Mouse (Mus musculus) adrenal gland, postnatal 4 days (tissue): ENCODE data around the gene Ccdc167. TPM values are rescaled to one million over a fixed set of nuclear protein-coding genes. Genes with fewer than 3 reads are reported as not detected.
"Not testable (repeated sequence)": the region's sequence is repeated elsewhere in the genome, so short reads cannot be mapped to it uniquely, and the experiment has no call there.

Experiments
- DNase-seq, 2 experiments: peaks; one replicate each; pipeline ENCODE4 v3.0.0; 2021 to 2022; ENCODE audit warnings: low spot score in 2 of 2, mixed read lengths in 2 of 2
- total RNA-seq, 2 experiments: library from RNA; stranded (reverse); gene quantifications; 2 replicates each; pipeline ENCODE4 v1.2.3; 2021

Gene Ccdc167
- total RNA-seq, 2 experiments from 2014 or later = 18.2 to 19.3 TPM

DNA sequence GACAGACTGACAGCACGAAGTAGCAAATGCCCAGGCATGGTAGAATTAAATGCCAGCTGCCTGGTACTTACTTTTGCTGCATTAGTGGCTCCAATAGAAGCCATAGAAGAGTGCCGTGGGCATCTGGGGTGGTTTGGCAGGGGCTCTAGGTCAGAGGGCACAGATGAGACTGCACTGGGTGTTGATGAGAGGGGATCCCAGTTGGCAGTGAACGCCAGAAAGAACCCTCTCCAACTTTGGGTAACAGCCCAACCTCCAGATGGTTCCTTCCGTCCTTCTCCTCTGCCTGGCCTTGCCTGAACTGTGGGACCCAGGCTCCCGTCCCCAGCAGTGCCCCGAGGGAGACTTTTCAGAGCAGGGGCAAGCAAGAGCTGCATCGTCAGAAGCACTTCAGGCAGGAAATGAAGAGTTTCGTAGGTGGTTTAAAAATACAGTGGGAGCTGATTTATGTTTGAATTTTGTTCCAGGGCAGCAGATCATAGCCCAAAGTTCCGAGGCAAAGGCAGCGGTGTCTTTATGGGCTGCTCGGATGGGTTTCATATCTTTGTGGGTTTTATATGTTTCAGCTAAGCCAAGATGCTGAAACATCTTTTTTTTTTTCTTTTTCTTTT, 4.0 kb upstream of the Ccdc167 start:
- no peak for DNase-seq

DNA sequence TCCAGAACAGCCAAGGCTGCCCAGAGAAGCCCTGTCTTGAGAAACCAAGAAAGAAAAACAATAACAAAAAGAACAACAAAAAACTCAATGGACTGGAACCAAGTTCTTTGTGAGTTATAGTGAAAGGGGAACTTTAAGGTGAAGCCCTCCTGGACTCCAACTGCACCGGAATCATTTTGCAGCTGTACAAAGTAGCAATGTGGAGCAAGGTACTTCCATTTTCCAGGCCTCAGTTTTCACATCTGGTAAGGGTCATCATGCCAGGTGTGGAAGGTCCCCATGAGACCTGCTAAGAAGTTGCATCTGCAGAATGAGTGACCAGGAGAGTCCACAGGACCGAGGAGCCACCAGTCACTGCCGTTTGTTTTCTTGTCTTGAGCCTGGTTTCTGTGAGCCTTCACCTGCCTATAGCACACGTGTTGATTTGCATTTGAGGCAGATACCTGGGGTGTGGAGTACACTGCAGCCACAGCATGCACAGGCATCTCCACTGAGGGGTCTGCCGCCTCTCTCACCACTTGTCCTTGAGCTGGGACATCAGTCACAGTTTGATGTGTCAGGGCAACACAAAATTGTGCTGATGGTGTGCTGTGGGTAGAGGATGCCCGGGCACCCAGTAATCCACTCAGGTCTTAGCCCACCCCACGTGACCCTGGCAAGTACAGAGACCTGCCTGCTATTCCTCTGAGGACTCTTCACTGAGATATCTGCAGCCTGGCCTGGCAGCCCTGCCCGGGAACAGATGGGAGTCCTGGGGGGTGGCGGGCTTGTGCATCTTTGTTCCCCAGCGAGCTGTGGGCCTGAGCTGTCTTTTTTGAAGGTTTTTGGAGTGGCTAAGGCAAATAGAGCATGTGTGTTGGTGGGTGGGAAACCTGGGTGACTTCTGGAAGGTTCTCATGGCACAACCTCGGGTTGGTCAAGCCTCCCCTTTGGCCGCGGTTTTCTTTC, 3.1 kb upstream of the Ccdc167 start:
- no peak for DNase-seq

DNA sequence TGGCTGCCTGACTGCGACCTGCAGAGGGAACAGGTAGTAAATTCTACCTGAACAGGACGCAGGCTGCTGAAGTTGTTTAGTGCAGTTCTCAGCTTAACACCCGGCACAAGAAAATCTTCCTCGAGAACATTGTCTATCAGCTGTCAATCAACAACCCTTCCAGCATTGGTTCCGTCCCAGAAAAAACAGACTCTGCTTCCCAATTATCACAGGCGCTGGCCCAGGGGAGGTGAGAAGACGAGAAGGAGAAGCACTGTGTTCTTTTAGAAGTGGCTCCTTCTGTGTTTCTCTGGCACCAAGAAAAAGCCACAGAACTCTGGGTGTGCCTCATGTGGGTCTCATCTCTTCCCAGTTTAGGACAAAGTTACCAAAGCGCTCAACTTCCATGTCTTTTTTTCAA, 1.8 kb upstream of the Ccdc167 start:
- no peak for DNase-seq

DNA sequence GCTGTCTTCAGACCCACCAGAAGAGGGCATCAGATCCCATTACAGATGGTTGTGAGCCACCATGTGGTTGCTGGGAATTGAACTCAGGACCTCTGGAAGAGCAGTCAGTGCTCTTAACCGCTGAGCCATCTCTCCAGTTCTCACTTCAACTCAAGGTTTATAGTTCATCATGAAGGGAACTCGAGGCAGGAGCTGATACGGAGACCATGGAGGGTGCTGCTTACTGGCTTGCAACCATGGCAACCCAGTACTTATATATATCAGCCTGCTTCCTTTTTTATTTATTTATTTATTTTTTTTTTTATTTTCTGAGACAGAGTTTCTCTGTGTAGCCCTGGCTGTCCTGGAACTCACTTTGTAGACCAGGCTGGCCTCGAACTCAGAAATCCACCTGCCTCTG, 3.1 kb downstream of the Ccdc167 start:
- DNase-seq = not testable (repeated sequence)

DNA sequence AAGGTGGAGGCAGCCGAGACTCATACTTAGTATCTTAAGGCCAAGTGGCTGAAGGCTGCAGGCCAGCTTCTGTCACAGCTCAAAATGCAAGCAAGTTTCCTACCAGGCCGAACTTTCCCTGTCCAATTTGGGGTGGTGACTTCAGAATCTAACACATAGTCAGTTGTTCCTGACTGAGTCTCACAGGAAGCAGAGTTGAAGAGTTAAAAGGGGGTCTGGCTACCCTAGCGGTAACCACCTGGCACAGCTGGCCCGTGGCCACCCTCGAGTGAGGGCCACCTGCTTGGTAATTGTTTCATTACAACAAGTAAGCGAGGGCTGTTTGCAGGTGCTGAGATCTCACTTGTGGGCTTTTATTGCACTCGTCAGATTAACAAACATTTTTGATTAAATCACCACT, 4.3 kb downstream of the Ccdc167 start:
- DNase-seq = no peak

DNA sequence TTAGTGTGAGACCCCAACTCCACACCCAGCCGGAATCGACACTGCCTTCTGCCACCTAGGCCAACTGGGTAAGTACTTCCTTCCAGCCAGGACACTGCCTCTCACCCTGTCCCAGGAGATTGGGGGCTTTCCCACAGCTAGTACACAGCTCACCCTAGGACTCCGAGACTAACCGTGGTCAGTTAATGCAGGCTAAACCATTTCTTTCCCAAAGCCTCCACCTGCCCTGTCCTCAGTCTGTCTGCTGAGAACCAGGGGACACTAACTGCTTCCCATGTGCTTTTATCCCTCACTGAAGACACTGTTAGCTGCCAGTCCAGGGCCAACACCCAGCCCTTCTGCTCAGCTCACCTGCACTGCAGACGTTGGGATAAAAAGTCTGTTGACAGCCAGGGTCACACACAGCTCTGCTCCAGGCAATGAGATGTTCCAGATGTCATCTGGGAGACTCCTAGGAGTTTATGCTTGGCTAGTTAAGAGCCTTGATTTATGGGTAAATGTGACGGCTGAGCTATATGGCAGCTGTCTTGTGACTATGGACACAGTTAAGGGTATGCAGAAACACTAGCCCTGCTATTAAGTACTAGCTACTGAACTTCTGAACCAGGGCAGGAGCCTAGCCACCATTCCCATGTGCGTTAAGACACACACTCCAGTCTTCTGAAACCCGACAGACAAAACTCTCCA, 5.0 kb downstream of the Ccdc167 start:
- DNase-seq = no peak

DNA sequence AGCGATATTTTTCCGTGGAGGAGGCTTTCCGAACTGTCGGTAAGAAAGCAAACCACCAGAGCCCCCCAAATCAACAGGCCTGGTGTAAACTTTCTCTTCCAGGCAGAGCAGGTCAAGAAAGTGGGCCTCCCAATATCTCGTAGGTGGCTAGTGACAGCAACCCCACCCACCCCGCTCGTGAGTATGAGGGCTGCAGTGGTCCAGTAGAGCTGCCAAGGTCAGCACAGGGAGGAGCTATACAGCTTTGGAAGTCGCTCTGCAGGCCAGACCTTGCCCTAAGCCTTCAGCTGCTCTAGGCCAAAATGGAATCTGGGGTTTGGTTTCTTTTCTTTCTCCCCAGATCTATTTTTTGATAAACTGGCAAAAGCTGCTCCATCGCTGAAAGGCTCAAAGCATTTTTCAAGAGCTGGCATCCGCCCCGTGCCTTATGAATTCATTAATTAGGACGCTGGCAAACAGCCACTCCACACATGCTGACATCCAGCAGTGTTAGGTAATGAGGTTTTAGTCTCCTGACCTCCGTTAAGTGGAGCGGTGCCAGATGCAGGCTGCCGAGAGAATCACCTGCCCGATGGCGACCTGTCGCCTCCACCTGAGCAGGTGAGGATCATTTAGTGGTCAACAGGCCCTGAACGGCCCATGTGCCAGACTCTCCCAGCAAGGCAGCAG, 5.6 kb downstream of the Ccdc167 start:
- DNase-seq = no peak

DNA sequence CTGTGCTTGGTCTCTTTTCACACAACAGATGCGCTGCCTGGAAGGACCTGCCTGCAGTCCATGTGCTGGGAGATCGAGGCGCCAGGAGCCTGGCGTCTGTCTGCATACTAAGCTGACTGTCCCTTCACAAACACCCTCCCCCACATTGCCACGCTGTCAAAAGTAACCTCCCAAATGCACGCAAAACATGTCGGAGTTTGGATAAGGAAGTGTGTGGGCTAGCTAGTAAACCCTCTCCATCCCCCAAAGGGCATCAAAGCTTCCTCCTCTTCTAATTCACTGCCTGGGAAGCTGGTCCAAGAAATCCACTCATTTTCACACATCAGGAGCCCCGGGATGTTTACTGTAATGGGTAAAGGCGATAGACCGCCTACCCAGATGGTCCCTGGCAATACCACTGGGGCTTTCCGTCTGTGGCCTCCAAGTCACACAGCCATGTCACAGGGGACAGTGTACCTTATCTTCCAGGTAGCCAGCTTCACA, 6.2 kb downstream of the Ccdc167 start:
- no peak for DNase-seq

DNA sequence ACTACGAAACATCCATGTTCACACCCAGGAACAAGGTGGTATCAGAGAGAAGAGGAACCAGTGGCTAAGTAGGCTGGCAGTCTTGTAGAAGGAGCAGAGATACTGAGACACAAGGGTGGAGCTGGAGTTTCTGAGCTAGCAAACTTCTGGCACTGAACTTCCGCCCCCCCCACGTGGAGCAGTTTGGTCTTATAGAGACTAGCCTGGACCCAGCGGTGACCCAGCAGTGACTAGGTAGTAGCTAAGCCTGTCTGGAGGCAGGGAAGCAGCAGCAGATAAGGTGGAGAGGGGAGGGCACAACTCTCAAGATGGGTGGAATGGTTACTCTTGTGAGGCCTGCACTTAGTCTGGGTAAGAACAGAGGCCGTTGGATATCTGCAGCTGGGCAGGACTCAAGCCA, 8.1 kb downstream of the Ccdc167 start:
- no peak for DNase-seq

DNA sequence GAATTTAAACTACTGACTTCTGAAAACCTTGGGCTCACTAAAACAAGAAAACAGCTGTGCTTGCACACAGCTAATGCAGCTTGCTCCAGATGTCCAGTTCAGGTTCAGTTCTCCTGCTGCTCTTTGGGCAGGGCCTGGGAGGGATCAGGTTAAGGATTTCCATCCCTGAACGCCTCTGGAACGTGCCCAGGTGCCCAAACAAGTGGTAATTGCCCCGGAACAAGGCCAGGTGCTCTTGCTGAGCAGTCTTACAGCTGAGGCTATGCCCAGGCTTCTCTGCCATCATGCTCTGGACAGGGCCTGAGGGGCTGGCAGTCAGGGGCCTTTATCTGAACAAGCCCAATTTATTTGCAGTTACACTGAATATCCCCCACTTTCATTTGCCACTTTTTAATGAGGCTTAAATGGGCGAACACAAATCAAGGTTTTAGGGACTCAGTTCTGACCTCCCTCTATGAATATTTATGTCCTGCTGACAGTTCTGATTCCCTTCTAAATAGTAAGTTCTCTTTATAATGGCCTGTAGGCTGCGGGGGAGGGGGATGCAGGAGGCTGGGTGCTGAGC, 9.8 kb downstream of the Ccdc167 start:
- no peak for DNase-seq

DNA sequence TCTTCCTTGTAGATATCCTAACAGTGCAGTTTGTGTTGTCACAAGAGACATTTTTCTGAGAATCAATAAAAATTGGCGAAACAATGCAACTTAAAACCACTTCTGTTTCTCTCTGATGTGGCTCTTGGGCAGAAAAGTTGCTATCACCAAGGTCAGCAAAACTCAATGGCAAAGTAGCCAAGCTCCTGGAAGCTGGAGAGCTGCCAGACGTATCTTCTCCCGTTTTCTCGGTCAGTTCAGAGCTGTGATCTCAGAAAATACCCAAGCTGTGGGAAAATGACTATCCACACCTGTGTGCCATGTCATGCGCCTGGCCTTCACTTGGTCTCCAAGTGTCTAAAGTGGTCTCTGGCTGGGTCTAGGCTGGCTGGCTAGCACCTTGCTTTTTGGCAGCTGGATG, 11.0 kb downstream of the Ccdc167 start:
- DNase-seq = no peak

DNA sequence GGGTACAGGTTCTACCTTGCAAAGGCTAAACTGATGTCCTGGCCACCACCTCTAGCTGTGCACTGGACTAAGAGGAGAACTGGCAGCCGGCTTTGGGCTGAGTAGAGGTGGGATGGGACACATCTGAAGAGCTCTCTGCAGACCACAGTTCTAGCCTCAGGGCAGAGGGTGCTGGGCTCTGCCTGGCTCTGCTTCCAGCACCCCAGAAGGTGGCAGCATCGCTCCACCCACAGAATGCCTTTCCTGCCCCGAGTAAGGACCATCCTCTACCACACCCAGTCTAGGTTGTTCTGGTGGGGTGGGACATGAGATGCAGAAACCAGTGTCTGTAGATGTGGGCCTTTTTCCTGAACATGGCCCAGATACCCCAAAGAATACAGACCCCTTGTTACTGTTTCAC, 12.1 kb downstream of the Ccdc167 start:
- no peak for DNase-seq

DNA sequence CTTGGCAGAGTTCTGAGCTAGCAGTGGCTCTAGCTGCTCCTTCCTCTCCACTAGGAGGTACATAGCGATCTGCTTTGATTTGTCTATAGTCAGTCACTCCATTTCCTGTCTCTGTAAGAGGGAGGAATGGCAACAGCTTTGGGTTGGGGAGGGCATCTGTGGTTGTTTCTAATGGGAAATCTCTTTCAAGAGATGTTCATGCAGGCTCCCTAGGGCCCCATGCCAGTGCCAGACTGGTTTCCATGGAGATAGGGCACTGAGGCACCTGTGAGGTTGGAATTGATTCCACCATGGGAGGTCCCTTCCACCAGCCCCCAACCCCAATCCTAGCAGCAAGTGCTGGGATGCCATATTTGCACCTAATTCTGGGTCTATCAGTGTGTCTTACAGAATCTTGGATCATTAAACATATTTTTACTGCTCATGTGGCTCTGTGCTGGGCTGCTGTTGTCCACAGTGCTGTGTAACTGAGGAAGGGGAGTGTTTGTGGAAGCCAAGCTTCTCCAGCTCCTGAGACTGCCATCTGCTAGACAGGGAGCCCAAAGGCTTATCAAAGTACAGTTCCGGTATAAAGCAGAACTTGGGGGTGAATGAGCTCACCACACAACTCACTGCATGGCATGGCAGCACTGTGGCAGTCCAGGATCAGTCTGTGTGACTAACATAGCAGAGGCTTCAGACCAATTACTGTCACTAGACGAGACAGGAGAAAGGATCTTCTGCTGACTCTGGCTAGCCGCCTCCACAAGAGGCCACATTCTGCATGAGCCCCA, 13.7 kb downstream of the Ccdc167 start:
- DNase-seq = no peak

DNA sequence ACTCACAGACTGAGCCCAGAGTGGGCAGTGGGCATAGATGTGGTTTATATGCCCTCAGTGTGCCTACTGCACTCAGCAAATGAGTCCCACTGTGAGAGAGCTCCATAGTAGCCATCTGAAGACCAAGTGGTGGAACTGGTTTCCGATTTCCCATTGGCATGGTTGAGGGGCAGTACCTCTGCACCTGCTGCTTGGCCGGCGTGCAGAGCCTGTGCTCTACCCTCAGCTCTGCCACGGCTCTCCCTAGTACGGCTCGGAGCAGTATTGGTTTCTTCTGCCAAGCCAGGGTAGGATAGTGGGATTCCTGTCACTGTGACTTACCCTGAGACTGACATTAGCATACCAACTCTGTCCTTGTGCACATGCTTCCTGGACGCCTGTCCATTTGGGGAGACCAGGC, 16.3 kb downstream of the Ccdc167 start:
- no peak for DNase-seq

DNA sequence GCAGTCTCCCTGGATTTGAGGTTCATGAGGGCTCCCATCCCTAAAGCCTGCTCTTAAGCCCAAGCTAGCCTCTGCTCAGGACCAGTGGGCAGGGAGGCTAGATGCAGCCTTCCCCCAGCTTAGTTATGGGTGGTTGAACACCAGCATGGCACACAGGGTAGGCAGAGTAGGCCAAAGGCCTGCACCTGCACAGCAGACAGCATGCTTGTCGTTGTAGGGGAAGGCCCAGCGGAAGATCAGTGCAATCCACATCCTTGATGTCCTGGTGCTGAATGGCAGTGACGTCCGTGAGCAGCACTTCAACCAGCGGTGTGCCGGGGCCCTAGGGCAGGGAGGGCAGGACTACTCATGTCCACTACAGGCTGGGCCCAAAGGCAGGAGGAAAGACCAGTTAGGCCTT, 18.4 kb downstream of the Ccdc167 start:
- DNase-seq = no peak

DNA sequence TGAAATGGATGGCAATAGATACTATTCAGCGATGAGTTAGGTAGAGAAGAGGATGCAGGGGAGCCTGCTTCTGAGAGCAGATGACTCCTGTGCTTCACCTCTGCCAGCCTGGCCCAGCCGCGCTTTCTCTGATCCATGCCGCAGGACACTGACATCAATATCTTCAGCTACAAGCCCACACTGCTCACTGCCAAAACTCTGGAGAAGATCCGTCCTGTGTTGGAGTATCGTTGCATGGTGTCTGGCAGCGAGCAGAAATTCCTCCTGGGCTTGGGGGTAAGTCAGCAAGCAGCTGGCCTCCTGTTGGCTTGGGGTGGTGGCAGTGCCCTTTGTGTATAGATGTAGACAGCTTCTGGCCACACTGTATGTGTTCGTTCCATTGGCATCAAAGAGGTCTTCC, 19.9 kb downstream of the Ccdc167 start:
- DNase-seq = no peak

DNA sequence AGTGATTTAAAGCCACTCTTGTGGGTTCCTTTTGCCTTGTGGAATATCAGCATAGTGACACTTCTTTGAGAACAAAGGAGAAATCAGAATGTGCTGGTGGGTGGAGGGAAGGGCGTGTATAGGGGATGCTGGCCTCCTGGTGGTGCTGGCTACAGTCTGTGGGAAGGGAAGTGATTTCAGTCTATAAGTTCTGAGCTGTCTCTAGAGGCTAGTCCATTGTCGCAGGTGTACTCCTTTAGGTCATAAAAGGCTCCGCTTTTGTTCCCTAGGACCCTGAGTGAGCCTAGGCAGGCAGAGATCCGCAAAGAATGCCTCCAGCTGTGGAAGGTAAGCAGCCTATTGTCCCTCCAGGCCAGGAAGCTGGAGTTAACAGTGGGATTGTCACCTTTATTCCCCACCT, 22.3 kb downstream of the Ccdc167 start:
- DNase-seq = no peak

DNA sequence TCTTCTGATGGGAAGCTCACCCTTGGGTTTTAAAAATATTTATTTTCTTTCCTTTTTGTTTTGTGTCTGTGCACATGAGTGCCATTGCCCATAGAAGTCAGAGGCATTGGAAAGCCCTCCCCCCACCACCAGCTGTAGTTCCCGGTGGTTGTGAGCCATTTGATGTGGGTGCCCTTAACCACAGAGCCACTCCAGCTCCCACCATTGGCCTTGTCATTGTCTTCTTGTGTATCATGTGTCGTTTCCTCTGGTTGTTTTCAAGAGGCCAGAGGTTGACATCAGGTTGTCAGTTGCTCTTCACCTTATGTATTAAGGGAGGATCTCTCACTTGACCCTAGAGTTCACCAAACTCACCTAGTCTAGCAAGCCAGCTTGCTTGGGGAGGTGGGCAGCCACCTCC, 23.3 kb downstream of the Ccdc167 start:
- DNase-seq = no peak

DNA sequence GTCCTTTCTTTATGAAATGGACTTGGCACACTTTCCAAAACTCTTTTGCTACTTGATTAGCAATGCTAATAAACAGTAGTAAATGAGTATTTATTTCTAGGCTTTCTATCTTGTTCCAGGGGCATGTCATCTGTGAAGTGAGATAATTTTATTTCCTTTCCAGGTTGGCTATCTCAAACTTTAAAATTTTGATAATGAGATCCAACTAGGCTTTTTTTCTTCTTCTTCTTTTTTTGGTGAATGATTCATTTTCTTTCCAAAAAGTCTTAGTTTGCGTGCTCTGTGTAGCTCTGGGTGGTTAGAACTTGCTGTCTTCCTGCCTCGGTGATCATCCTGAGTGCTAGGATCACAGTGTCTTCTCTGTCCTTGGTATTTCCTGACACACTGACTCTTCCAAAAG, 24.0 kb downstream of the Ccdc167 start:
- no peak for DNase-seq

DNA sequence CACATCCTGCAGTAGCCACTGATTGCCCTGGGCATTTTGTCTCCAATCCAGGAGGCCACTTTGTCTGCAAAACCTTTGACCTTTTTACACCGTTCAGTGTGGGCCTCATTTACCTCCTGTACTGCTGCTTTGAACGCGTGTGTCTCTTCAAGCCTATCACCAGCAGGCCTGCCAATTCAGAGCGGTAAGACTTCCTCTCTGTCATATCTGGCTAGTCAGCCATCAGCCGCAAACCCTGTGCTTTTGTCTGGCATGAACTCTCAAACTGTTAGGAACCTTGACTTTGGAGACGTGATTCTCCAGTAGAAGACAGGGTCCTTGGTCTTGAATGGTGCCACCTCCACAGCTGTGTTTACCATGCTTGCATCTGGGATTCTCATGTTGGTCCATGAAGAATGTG, 26.6 kb downstream of the Ccdc167 start:
- DNase-seq = no peak
